Mouse (Mus musculus) gastrocnemius, postnatal 4 days (tissue): ENCODE measurements around the gene Itprip. TPM values are rescaled to one million over a fixed set of nuclear protein-coding genes. Genes with fewer than 3 reads are reported as not detected.
"Not testable (repeated sequence)": the region's sequence is repeated elsewhere in the genome, so short reads cannot be mapped to it uniquely, and the experiment has no call there.

ENCODE experiments used
- DNase-seq, 2 experiments: peaks; one replicate each; pipeline ENCODE4 v3.0.0; 2021 to 2022; ENCODE audit warnings: low spot score in 2 of 2, mixed read lengths in 2 of 2
- microRNA-seq: library from miRNA; unstranded; fragments of <30 nt; microRNA quantifications from one replicate; pipeline ENCODE4 v1.2.0, GENCODE M21; 2021
- total RNA-seq, 2 experiments: library from RNA; stranded (reverse); gene quantifications; 2 replicates each; pipeline ENCODE4 v1.2.3; 2021

The Itprip gene
- total RNA-seq, 2 experiments from 2014 or later, result 2.9 to 4.3 TPM

GRCm38 (mm10) chr19:47854796-47855783, 64.0 kb downstream of the Itprip start, which contains the start of gene Gsto1:
TSS of gene Gsto1 (plus strand) at chr19:47854970.
- peak; percentile 85 to 92 for DNase-seq

DNA sequence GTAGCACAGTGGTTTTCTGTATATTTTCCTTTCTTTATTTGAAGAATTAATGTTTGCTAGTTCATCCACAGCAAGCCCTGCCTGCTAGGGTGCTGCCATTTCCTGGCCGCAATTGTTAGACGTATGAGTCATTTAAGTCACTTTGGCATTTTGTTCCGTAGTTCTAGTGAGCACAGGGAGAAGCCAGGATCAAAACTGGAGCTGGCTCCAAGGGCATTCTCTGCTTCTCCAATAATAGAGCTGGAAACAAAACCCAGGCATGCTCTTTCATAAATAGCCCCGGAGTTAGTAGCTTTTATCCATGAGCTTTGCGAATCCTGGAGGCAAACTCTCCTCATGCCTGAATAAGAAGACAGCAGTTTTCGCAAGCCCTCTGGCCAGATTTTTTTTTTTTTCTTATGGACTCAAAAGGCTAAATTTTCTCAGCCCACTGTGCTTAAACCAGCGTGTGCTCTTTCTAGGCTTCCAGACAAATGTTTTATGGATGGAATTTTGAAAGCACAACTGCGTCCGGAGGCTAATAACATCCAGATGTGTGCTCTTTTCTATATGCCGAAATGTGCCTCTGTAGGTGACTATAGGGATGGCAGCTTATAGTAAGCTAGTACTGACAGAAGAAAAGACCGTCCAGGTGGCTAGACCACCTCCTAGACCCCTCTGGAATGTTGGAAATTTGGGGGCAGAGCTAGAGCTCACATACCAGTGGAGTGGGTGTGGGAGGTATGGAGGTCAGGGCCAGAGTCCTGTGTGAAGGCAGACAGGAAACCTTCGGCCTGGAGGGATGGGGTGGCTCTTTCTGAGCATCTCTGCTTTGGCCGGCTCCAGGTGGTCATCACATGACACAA, 64.9 kb downstream of the Itprip start:
- peak in 1 of 2 experiments; percentile 25 for DNase-seq

GRCm38 (mm10) chr19:47853053-47853452, 66.0 kb downstream of the Itprip start:
- DNase-seq, result no peak

DNA sequence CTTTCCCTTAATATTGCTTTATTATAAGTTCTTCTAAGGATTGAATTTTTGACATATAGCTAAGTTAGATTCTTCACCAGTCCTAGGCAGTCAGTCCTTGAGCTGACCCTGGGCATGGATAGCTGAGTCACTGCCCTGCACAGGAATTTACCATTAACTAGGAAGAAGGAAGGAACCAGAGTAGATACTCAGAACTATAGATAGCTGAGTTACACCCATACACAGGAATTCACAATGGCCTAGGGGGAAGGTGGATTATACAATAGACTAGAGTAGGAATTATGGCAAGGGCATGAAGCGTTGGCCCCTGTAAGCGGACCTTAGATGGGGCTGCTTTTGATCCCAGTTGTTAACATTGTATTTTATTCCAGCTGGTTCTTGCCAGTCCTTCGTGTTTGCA, 67.0 kb downstream of the Itprip start:
- not testable (repeated sequence) for DNase-seq

DNA sequence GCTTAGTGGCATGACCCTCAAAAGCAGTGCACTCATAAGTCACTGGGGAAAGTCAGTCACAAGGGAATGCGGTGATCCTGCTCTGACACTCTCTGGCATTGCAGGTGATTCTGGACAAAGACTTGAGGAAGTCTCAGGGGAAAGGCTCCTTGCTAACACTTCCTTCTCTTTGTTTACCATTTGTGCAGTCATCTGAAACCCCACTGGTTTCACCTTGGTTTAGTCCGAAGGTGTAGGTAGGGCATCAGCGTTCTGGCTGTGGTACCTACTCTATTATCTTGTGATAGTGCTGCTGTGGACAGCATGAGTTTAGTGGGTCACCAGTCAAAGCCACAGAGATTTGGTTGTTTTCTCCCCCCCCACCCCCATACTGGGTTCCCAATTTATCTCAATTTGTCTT, 69.4 kb downstream of the Itprip start:
- no peak for DNase-seq

Small RNAs within 50 kb of the gene (microRNA-seq; reads per million reads assigned to microRNA genes)
- gene Gm22240, result not detected

Other genes starting within 250 kb of the Itprip start
- 1 to 10 TPM; 1.4 to 2.3 TPM for gene Col17a1, start 227.2 kb downstream of the Itprip start, total RNA-seq
- 100 to 1,000 TPM; 116 to 127 TPM for gene Sfr1, start 187.6 kb downstream of the Itprip start, total RNA-seq
- gene Gsto1, start 64.3 kb downstream of the Itprip start, total RNA-seq, result 10 to 100 TPM; 30.0 to 34.3 TPM
- 1 to 10 TPM; 1.3 to 1.9 TPM for gene Gsto2, start 53.8 kb downstream of the Itprip start, total RNA-seq
- under 1 TPM in 1 of 2 experiments, not detected in 1; 0.32 TPM for gene Cfap43, start within 50 bp of the Itprip start, total RNA-seq
- not detected for gene Cfap58, start 18.4 kb upstream of the Itprip start, total RNA-seq